Mouse (Mus musculus): ENCODE results near the gene Mfap3.
"Not testable (repeated sequence)": the region's sequence is repeated elsewhere in the genome, so short reads cannot be mapped to it uniquely, and the experiment has no call there.

The Mfap3 gene

DNA sequence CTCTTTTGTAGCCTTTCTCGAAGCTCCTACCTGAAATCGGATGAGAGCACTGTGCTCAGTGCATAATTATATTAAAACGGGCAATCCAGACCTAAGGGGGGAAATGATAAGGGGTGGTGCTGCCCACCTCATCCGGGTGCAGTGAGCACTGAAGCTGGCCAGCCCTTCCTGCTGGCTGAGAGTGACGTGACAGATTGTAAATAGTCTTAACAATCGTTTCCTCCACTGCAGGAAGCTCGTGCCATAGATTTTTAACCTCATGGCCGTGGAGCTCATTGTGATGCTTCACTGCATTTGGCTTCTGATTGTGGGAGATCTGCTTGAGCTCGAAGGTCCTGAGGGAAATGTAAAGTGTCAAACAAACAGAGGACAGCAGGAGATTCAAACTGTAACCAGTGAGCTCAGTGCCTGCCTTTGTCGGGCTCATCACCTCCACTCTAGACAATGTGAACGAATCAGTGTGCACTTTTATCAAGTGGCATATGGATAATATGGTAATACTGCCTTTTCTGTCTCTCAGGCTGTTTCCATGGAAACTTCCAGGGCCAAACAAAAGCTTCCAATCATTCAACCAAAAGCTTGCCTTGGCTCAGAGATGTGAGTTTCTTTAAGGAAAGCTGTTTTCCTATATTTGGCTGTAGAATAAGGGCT, 13.0 kb downstream of the Mfap3 start:
- no peak for DNase-seq (ENCODE audit: low spot score)

- DNase-seq (ENCODE audit: low spot score), result no peak
Observed at GRCm38 (mm10) chr11:57532306-57532705, 13.8 kb downstream of the Mfap3 start.

DNA sequence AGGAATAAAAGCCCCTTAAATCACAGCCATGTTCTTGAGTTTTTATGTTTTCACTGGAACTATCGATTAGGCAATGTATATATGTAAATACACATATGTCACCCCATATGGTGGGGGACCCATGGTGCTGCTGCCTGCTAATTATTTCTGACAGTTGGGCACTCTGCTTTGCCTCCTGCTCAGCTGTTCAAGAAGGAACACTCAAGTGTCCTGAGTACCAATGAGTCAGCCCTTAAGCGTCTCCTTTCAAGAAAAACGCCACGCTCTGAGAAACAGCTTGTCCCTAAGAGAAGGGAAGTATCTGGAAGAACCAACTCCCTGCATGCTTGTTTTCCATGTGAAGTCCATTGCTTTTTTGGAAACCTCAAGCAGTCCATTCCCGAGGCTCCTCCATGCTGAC, 17.4 kb downstream of the Mfap3 start:
- no peak for DNase-seq (ENCODE audit: low spot score)

DNA sequence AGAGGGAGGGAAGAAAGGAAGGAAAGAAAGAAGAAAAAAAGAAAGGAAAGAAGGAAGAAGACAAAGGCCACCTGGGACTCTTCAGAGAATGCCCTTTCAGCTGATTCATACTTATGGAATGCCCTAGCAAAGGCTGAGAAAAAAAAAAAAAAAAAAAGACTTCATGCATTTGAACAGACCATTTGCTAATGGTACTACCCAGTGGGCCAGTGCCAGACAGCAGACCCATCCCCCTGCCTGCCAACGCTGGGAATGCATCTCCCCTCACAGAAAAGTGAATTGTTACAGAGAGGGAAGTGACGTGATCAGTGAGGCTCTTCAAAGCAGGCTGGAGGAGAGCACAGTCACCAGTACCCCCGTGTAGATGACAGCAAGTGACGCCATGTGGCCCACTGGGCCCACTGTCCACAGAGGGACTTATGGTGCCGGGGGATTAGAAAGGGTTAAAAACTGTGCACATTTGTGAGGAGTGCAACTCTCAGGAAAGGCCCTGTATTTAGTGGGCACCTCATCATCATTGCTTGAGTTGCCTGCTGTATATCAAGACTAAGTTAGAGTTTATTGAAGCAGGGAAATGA, 21.5 kb downstream of the Mfap3 start:
- no peak for DNase-seq (ENCODE audit: low spot score)

GRCm38 (mm10) chr11:57540681-57541080, 22.2 kb downstream of the Mfap3 start:
- no peak for DNase-seq (ENCODE audit: low spot score)

GRCm38 (mm10) chr11:57548618-57549550, 30.4 kb downstream of the Mfap3 start:
- DNase-seq (ENCODE audit: low spot score), result peak; percentile 84

DNA sequence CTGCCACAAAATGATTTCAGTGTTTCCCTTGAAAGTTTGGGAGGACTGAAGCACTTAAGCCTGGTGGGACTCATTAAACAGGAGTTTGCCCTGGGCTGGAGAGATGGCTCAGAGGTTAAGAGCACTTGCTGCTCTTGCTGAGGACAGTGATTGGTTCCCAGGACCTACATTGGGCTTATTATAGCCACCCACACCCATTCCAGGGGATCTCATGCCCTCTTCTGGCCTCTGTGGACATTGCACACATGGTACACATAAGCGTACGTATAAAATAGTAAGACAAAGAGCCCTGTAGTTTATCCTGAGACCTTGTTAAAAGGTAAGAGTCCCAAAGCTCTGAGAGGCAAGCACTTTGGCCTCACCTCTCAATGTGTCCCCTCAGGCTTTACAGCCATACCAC, 31.8 kb downstream of the Mfap3 start:
- DNase-seq (ENCODE audit: low spot score), result no peak

GRCm38 (mm10) chr11:57551016-57551415, 32.6 kb downstream of the Mfap3 start:
- no peak for DNase-seq (ENCODE audit: low spot score)

GRCm38 (mm10) chr11:57553015-57553780, 34.7 kb downstream of the Mfap3 start:
- DNase-seq (ENCODE audit: low spot score), result no peak

GRCm38 (mm10) chr11:57557936-57558335, 39.5 kb downstream of the Mfap3 start:
- not testable (repeated sequence) for DNase-seq (ENCODE audit: low spot score)

GRCm38 (mm10) chr11:57564564-57564963, 46.1 kb downstream of the Mfap3 start:
- DNase-seq (ENCODE audit: low spot score), result no peak

DNA sequence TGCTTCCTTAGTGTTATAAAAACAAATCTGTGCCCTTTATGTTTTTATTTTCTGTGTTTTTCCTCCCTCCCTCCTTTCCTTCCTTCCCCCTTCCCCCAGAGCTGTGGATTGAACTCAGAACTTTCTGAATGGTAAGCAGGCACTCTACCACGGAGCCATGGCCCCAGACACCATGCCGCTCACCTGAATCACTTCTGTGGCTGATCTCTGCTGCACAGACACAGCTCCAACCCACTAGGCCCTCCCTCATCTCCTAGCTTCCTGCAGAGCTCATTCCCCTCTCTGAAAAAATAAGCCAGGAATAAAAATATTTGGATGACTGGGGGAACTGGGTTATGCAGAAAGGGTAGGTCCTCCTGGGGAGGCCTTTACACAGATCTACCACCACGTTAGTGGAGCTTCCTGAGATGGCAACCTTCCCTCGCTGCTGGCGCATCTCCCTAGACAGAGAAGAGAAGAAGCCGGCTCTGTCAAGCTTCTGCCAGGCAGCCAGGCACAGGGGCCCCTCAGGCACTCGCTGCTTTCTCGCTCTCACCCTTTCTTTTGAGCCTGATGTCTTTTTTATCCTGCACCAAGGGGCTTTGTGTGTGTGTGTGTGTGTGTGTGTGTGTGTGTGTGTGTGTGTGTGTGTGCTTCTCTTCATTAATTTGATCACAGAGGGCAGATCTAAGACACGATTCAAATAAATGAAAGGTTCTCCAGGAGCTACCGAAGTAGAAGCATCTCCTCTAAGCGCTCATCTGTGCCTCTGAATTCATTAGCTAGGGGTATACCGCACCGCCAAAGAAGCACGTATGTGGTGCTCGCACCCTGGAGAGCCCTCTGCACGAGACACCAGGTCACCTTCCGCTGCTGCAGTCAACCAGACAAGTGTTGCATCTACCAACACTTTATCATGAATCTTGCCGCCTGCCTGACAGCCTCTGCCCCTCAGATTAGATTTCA, 47.9 kb downstream of the Mfap3 start:
- DNase-seq (ENCODE audit: low spot score), result no peak

DNA sequence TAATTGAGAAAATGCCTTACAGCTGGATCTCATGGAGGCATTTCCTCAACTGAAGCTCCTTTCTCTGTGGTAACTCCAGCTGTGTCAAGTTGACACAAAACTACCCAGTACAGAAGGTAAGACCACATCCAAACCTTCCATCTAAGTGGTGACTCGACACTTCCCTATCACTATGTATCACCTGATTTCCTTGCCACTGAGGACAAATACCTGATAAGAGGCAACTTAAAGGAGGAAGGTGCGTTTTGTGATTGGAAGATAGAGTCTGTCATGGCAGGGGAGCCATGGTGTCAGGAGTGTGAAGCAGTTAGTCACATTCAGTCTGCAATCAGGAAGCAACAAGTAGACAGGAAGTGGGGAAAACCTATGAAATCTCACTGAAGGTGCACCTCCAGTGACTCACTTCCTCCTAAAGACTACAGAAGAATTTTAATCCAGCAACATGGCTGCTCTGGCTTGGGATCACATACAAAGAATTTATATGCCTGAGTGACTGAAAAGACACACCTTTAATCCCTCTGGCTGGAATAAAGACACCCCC, 50.6 kb downstream of the Mfap3 start:
- no peak for DNase-seq (ENCODE audit: low spot score)

- DNase-seq (ENCODE audit: low spot score), result no peak
Observed at GRCm38 (mm10) chr11:57571035-57571434, 52.6 kb downstream of the Mfap3 start.

DNA sequence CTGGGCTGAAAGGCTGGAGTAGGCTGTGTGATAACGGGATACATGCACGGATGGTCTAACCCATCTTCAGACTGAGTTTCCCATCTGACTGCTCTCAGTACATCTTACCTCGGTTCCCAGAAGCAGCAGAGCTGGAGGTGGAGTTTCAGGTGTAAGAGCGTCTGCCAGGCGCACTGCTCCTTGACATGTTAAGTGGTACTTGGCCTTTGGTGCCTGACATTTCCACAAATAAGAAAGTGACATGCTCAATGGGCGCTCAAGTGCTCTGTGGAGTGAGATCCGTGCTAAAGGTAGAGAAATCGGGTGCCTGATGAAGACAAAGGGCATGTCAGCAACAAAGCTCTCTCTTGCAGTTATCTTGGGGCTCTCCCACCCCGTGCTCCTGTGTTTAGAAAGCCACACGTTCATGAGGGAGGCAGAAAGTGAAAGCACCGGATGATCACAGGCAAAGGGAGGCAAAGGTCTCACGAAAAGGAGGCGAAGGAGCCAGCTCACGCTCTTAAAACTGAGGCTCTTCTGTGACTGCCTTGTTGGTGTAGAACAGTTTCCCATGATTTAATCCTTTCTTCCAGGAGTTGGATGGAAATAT, 55.3 kb downstream of the Mfap3 start:
- no peak for DNase-seq (ENCODE audit: low spot score)

DNA sequence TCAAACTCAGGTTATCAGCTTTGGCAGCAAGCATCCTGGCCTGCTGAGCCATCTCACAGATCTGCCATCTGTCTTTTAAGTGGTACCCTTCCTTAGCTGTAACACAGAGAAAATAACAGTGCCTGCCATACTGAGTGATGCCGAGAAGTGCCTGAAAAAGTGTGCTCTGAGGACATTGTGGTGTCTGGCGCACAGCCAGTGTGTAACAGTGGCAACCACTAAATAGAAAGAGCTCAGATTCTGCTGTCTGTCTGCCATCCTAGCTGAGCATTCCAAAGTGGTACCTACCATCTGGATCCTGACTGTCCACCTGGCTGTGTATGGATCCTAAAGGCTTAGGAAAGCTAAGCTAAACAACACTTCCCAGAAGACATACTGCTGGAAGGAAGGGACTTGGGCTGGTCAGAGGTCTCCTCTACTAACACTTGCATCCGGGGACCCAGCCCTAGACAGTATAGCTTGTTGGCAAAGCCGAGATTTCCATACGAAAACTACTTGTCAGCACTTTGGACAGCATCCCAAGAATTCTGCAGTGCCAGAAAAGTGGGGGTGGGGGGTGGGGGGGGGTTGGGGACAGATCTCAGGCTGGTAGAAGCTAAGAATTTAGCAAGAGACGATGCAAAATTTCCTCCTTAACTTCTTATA, 58.5 kb downstream of the Mfap3 start:
- no peak for DNase-seq (ENCODE audit: low spot score)

GRCm38 (mm10) chr11:57582818-57583635, 64.6 kb downstream of the Mfap3 start:
- no peak for DNase-seq (ENCODE audit: low spot score)

Measured in urinary bladder, postnatal 25 days (tissue).